Mouse (Mus musculus) heart, adult 9 months (tissue): ENCODE results near the gene Apoc4.

ENCODE experiments used
- DNase-seq, 2 experiments: peaks; one replicate each; pipeline ENCODE4 v3.0.0; 2022; ENCODE audit warnings: low spot score in 2 of 2

Apoc4 gene

GRCm38 (mm10) chr7:19677872-19678271 lies 3.4 kb downstream of the Apoc4 start, which contains the start of gene Apoc2:
TSS of gene Apoc2 (minus strand) at chr7:19677941.
- DNase-seq = no peak

GRCm38 (mm10) chr7:19676662-19677061 lies 4.6 kb downstream of the Apoc4 start:
- DNase-seq = no peak

GRCm38 (mm10) chr7:19675824-19676223 lies 5.5 kb downstream of the Apoc4 start:
- no peak for DNase-seq

GRCm38 (mm10) chr7:19673083-19673699 lies 8.1 kb downstream of the Apoc4 start:
- DNase-seq = no peak

- no peak for DNase-seq
Observed at GRCm38 (mm10) chr7:19671511-19671910, 9.8 kb downstream of the Apoc4 start.

- peak; percentile 91 to 94 for DNase-seq
Observed at GRCm38 (mm10) chr7:19668947-19669721, 12.1 kb downstream of the Apoc4 start.

GRCm38 (mm10) chr7:19667434-19667833 lies 13.8 kb downstream of the Apoc4 start:
- no peak for DNase-seq

GRCm38 (mm10) chr7:19666750-19667149 lies 14.5 kb downstream of the Apoc4 start:
- no peak for DNase-seq

GRCm38 (mm10) chr7:19664955-19665841 lies 16.1 kb downstream of the Apoc4 start, which contains the start of gene Clptm1:
TSS of gene Clptm1 (minus strand) at chr7:19665033.
- DNase-seq = peak; percentile 94 to 98

GRCm38 (mm10) chr7:19664455-19664954 lies 16.8 kb downstream of the Apoc4 start:
- no peak for DNase-seq

GRCm38 (mm10) chr7:19663940-19664339 lies 17.3 kb downstream of the Apoc4 start:
- DNase-seq = no peak

GRCm38 (mm10) chr7:19652614-19653013 lies 28.7 kb downstream of the Apoc4 start:
- peak; percentile 70 to 79 for DNase-seq

- DNase-seq = no peak
Observed at GRCm38 (mm10) chr7:19651063-19651786, 30.1 kb downstream of the Apoc4 start.

- no peak for DNase-seq
Observed at GRCm38 (mm10) chr7:19641223-19641622, 40.1 kb downstream of the Apoc4 start.

- DNase-seq = no peak
Observed at GRCm38 (mm10) chr7:19635074-19635827, 46.0 kb downstream of the Apoc4 start.

GRCm38 (mm10) chr7:19634591-19634990 lies 46.7 kb downstream of the Apoc4 start:
- no peak for DNase-seq

- no peak for DNase-seq
Observed at GRCm38 (mm10) chr7:19633855-19634254, 47.4 kb downstream of the Apoc4 start.

- no peak for DNase-seq
Observed at GRCm38 (mm10) chr7:19633197-19633596, 48.1 kb downstream of the Apoc4 start.

GRCm38 (mm10) chr7:19632720-19633119 lies 48.6 kb downstream of the Apoc4 start:
- no peak for DNase-seq

GRCm38 (mm10) chr7:19632275-19632674 lies 49.0 kb downstream of the Apoc4 start:
- no peak for DNase-seq

GRCm38 (mm10) chr7:19629361-19629734 lies 51.9 kb downstream of the Apoc4 start, which contains the start of gene Relb:
TSS of gene Relb (minus strand) at chr7:19629438.
- peak; percentile 84 to 88 for DNase-seq
